Comparison of ENCODE assay signal across 9 mouse cellular contexts in the genomic region with DNA sequence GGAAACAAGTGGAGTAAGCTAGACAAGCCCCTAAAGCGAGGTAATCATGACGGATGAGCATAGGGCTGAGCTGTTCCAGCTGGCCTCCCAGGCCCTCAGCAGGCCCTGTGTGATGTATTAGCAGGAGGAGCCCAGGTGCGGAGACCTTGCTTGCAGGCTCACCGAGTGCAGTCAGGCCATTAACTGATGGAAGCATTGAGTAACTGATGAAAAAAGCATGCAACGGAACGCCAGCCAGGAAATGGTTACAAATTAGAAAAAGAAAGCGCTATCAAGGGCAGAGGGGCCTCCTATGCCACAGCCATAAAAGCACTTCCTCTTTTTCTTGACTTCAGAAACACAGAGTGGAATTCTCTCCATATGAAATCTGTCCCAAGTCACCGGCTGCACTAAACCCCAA.
DNase-seq lines count a peak whose midpoint lies in the region; ATAC-seq and TF ChIP-seq lines count a peak whose summit lies in the region.
"Had no signal": no experiment of that assay in that cellular context is flagged by ENCODE, and none has a peak within 500 bp of the region (broad histone marks: within the 10 kb centered on the region; RNA-seq: fewer than 3 reads in every experiment).

No protein-coding gene starts in this region.

- H3K4me2 ChIP-seq in intestine, embryonic 15.5 days (replicated peaks) = 0 out of 2 replicates have a peak overlapping the region, but pooled peaks have one; percentile 22
- no peak overlapping the region; the same call in 1 of the 2 replicates for H3K4me2 ChIP-seq in intestine, postnatal 0 days (replicated peaks; ENCODE audit: low read depth)
- H3K4me2 ChIP-seq in neural tube, embryonic 11.5 days (ENCODE audit: low read depth) = no peak overlapping the region
- H3K4me2 ChIP-seq: forebrain, embryonic 15.5 days had no signal

- H3K36me3 ChIP-seq in intestine, embryonic 15.5 days = no peaks in the 10 kb centered on the region
- H3K36me3 ChIP-seq in intestine, postnatal 0 days (ENCODE audit: control insufficient read depth, insufficient read depth) = no peaks in the 10 kb centered on the region
- H3K36me3 ChIP-seq in neural tube, embryonic 11.5 days (ENCODE audit: control insufficient read depth, insufficient read depth, low read length) = no peaks in the 10 kb centered on the region
- H3K36me3 ChIP-seq: forebrain, embryonic 15.5 days had no signal

- peaks cover 8% of the 10 kb centered on the region for H3K4me1 ChIP-seq in intestine, embryonic 15.5 days (replicated peaks)
- H3K4me1 ChIP-seq in intestine, postnatal 0 days (replicated peaks; ENCODE audit: control insufficient read depth, insufficient read depth, low read length) = no peaks in the 10 kb centered on the region
- no peaks in the 10 kb centered on the region for H3K4me1 ChIP-seq in neural tube, embryonic 11.5 days (ENCODE audit: control insufficient read depth, insufficient read depth, low read length)

- no peak overlapping the region for H3K9ac ChIP-seq in intestine, embryonic 15.5 days
- no peak overlapping the region for H3K9ac ChIP-seq in intestine, postnatal 0 days (ENCODE audit: low read depth, low read length)
- H3K9ac ChIP-seq in neural tube, embryonic 11.5 days (ENCODE audit: low read length) = no peak overlapping the region
- H3K9ac ChIP-seq: forebrain, embryonic 15.5 days had no signal

- 24% methylated on average over 8 of the region's 8 CpGs for WGBS in intestine, embryonic 15.5 days
- WGBS in intestine, postnatal 0 days = 36% methylated on average over 8 of the region's 8 CpGs
- WGBS in neural tube, embryonic 11.5 days = 43% methylated on average over 8 of the region's 8 CpGs

- DNase-seq in c-Kit-positive CD71-negative TER-119-negative erythroid progenitor cells, embryonic 14.5 days (ENCODE audit: low read depth) = peak; percentile 20
- peak; percentile 17 for DNase-seq in kidney, postnatal 10 days
- DNase-seq in neural tube, embryonic 11.5 days (ENCODE audit: low spot score) = peak; percentile 49
- no peak for DNase-seq in left cerebral cortex, adult 18-20 months (ENCODE audit: low spot score in 2 of 2)
- no peak for DNase-seq in heart, adult 9 months (ENCODE audit: low spot score in 2 of 2)

- no peaks in the 10 kb centered on the region for H3K9me3 ChIP-seq in intestine, embryonic 15.5 days
- no peaks in the 10 kb centered on the region for H3K9me3 ChIP-seq in intestine, postnatal 0 days (ENCODE audit: control insufficient read depth)
- no peaks in the 10 kb centered on the region for H3K9me3 ChIP-seq in neural tube, embryonic 11.5 days (ENCODE audit: control insufficient read depth, low read length)
- H3K9me3 ChIP-seq: forebrain, embryonic 15.5 days had no signal

- H3K27ac ChIP-seq in intestine, embryonic 15.5 days = no peak overlapping the region
- no peak overlapping the region for H3K27ac ChIP-seq in intestine, postnatal 0 days (ENCODE audit: low read depth, low read length)
- H3K27ac ChIP-seq in neural tube, embryonic 11.5 days (ENCODE audit: low read depth, low read length) = no peak overlapping the region
- H3K27ac ChIP-seq: forebrain, embryonic 15.5 days had no signal

- no peak for TF ChIP-seq CTCF in intestine, postnatal 0 days (IDR thresholded peaks at IDR 0.05; ENCODE audit: low read depth)

- H3K4me3 ChIP-seq in intestine, embryonic 15.5 days (replicated peaks) = no peak overlapping the region
- H3K4me3 ChIP-seq in intestine, postnatal 0 days (ENCODE audit: low read depth, low read length) = no peak overlapping the region
- H3K4me3 ChIP-seq in neural tube, embryonic 11.5 days (ENCODE audit: low read depth, low read length) = no peak overlapping the region
- H3K4me3 ChIP-seq: forebrain, embryonic 15.5 days had no signal

- ATAC-seq in intestine, embryonic 15.5 days = no peak; the same call in 1 of the 2 replicates
- ATAC-seq in intestine, postnatal 0 days = no peak
- no peak for ATAC-seq in neural tube, embryonic 11.5 days (ENCODE audit: insufficient read depth, low FRiP score, low TSS enrichment)
- ATAC-seq in erythroid progenitor cell, adult 5-6 weeks (replicated peaks; ENCODE audit: low FRiP score, poor library complexity, severe bottlenecking) = no peak
- ATAC-seq: forebrain, embryonic 15.5 days had no signal

- no peaks in the 10 kb centered on the region for H3K27me3 ChIP-seq in intestine, embryonic 15.5 days (replicated peaks)
- H3K27me3 ChIP-seq in intestine, postnatal 0 days (replicated peaks; ENCODE audit: control insufficient read depth, insufficient read depth, low read length) = no peaks in the 10 kb centered on the region
- no peaks in the 10 kb centered on the region for H3K27me3 ChIP-seq in neural tube, embryonic 11.5 days (ENCODE audit: control insufficient read depth, insufficient read depth, low read length)
- H3K27me3 ChIP-seq: forebrain, embryonic 15.5 days had no signal

Comparison
In these comparisons a context has a peak if more than half of its experiments do, and no peak if none do; other contexts are left out.
1. DNase-seq: peak in c-Kit-positive CD71-negative TER-119-negative erythroid progenitor cells, embryonic 14.5 days (single experiment), kidney, postnatal 10 days (single experiment) and neural tube, embryonic 11.5 days (single experiment); none in left cerebral cortex, adult 18-20 months (0 of 2) and heart, adult 9 months (0 of 2).